Mouse (Mus musculus) embryonic facial prominence, embryonic 10.5 days (tissue): ENCODE results near the gene Slit3. TPM values are rescaled to one million over a fixed set of nuclear protein-coding genes. Genes with fewer than 3 reads are reported as not detected.

Experiments
- DNase-seq: peaks from one replicate; pipeline ENCODE4 v3.0.0-alpha.2; 2017; ENCODE audit warnings: low spot score
- H3K27ac ChIP-seq: fragments of 300-500 bp; sonication (generic); replicated peaks from 2 replicates; pipeline ENCODE4 v1.5.1; 2016; ENCODE audit warnings: mild to moderate bottlenecking
- H3K27me3 ChIP-seq: fragments of 300-500 bp; sonication (generic); replicated peaks from 2 replicates; pipeline ENCODE4 v1.6.1; 2016; ENCODE audit warnings: low read depth, mild to moderate bottlenecking; ENCODE audit not compliant: poor library complexity, severe bottlenecking
- H3K36me3 ChIP-seq: fragments of 300-500 bp; sonication (generic); replicated peaks from 2 replicates; pipeline ENCODE4 v1.6.1; 2016; ENCODE audit warnings: mild to moderate bottlenecking, moderate library complexity
- H3K4me1 ChIP-seq: fragments of 300-500 bp; sonication (generic); 2 replicates; pipeline ENCODE4 v1.6.1; 2016
- H3K4me3 ChIP-seq: fragments of 300-500 bp; sonication (generic); 2 replicates; pipeline ENCODE4 v1.5.1; 2016; ENCODE audit warnings: mild to moderate bottlenecking, moderate library complexity
- H3K9me3 ChIP-seq: fragments of 300-500 bp; sonication (generic); 2 replicates; pipeline ENCODE4 v1.6.1; 2016; ENCODE audit warnings: mild to moderate bottlenecking
- WGBS: fragments of 180-500 bp; shearing (Covaris S2); methylation state at CpG from one replicate; pipeline ENCODE4 v1.1.7; 2016; 5-methylcytosine and 5-hydroxymethylcytosine counted together
- polyA plus RNA-seq: library from polyadenylated mRNA; unstranded; fragments of >200 nt; fragmentation: Nextera tagmentation; extraction: Ambion mirVana; gene quantifications from 2 replicates; pipeline ENCODE4 v1.2.1, GENCODE M21; 2016

The Slit3 gene
- polyA plus RNA-seq, 1 experiment from 2014 or later, result 12.6 TPM

GRCm38 (mm10) chr11:35379407-35379806, 258.4 kb downstream of the Slit3 start:
- Histone ChIP-seq H3K4me1 (peaks cover 34% of the 10 kb centered on the region), H3K27me3 (no peaks in the 10 kb centered on the region)
- DNase-seq, result no peak

DNA sequence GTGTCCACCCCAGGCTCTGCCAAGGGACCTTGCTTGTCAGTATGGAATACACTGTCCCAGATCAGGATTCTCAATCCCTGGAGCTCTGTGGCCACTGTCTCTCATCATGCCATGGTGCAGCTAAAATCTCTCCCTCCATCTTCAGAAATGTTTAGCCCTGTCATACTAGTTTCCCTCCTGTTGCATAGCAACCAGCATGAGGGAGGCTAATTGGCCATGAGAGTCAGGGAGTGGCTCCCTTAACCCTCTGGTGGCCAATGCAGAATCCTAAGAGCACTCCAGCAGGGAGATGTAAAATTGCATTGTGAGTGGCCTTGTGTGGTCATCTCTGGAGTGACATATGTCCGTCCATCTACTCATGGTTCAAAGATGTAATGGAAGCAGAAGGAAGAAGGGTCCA, 259.7 kb downstream of the Slit3 start:
- no peak for DNase-seq
- Histone ChIP-seq H3K27ac (no peak overlapping the region), H3K27me3 (no peaks in the 10 kb centered on the region), H3K36me3 (no peaks in the 10 kb centered on the region), H3K4me3 (no peak overlapping the region), H3K4me1 (peaks cover 43% of the 10 kb centered on the region), H3K9me3 (no peaks in the 10 kb centered on the region)
- 84% methylated on average over 1 of the region's 1 CpGs for WGBS

More at GRCm38 (mm10) chr11:35379407-35379806, 258.4 kb downstream of the Slit3 start:
- Histone ChIP-seq H3K4me3 (no peak overlapping the region), H3K36me3 (no peaks in the 10 kb centered on the region), H3K9me3 (no peaks in the 10 kb centered on the region), H3K27ac (no peak overlapping the region)
- WGBS, result 86% methylated on average over 7 of the region's 7 CpGs

DNA sequence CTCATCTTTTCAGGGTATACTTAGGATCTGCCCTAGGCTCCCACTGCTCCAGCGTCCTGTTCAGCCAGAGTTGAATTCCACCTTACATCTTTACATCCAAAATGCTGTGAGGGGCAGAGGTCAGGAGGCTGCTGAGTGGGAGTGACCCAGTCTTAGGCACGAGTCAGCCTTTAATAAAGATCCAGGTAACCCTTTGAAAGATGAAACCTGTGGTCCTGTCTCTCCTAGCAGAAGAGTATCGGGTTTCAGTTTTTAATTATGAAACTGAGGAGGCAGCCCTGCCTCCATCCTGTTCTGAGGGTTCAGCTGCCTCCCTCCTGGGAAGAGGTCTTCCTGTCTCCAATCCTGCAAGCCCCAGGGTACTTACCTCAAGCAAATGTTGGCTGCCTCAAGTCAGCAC, 264.4 kb downstream of the Slit3 start:
- Histone ChIP-seq H3K27ac (peak overlapping the region; percentile 75), H3K36me3 (no peaks in the 10 kb centered on the region), H3K27me3 (no peaks in the 10 kb centered on the region), H3K4me1 (peaks cover 75% of the 10 kb centered on the region), H3K9me3 (no peaks in the 10 kb centered on the region), H3K4me3 (no peak overlapping the region)
- peak; percentile 42 for DNase-seq
- WGBS, result 18% methylated on average over 3 of the region's 3 CpGs

GRCm38 (mm10) chr11:35387826-35388225, 266.8 kb downstream of the Slit3 start:
- WGBS, result 71% methylated on average over 10 of the region's 10 CpGs
- Histone ChIP-seq H3K4me1 (peaks cover 83% of the 10 kb centered on the region), H3K9me3 (no peaks in the 10 kb centered on the region), H3K27ac (peak overlapping the region; percentile 82), H3K4me3 (no peak overlapping the region), H3K36me3 (no peaks in the 10 kb centered on the region), H3K27me3 (no peaks in the 10 kb centered on the region)
- no peak for DNase-seq

DNA sequence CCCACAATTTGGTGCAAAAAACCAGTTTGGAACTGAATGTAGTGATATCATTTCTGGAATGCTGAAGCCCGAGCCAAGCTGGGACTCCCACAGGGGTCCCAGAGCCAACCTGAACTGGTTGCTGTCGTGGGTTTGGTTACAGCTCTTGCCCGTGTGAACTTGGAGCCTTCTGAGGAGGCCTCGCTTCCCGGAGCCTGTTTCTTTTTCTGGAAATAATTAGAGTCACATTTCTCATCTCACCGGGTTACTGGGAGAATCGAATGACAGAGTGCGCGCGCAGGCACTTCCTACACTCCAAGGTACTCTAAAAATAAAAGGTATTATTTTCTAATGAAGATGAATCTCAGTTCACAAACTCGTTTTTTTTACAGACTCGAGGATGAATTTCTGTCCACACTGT, 267.4 kb downstream of the Slit3 start:
- Histone ChIP-seq H3K27ac (peak overlapping the region; percentile 82), H3K4me3 (no peak overlapping the region), H3K4me1 (peaks cover 83% of the 10 kb centered on the region), H3K9me3 (no peaks in the 10 kb centered on the region), H3K27me3 (no peaks in the 10 kb centered on the region), H3K36me3 (no peaks in the 10 kb centered on the region)
- 34% methylated on average over 12 of the region's 12 CpGs for WGBS
- peak; percentile 77 for DNase-seq

- 82% methylated on average over 7 of the region's 7 CpGs for WGBS
- Histone ChIP-seq H3K4me1 (peaks cover 81% of the 10 kb centered on the region), H3K9me3 (no peaks in the 10 kb centered on the region), H3K27me3 (no peaks in the 10 kb centered on the region), H3K27ac (peak overlapping the region; percentile 63), H3K4me3 (no peak overlapping the region), H3K36me3 (no peaks in the 10 kb centered on the region)
- DNase-seq, result no peak
Observed at GRCm38 (mm10) chr11:35389341-35389740, 268.3 kb downstream of the Slit3 start.

DNA sequence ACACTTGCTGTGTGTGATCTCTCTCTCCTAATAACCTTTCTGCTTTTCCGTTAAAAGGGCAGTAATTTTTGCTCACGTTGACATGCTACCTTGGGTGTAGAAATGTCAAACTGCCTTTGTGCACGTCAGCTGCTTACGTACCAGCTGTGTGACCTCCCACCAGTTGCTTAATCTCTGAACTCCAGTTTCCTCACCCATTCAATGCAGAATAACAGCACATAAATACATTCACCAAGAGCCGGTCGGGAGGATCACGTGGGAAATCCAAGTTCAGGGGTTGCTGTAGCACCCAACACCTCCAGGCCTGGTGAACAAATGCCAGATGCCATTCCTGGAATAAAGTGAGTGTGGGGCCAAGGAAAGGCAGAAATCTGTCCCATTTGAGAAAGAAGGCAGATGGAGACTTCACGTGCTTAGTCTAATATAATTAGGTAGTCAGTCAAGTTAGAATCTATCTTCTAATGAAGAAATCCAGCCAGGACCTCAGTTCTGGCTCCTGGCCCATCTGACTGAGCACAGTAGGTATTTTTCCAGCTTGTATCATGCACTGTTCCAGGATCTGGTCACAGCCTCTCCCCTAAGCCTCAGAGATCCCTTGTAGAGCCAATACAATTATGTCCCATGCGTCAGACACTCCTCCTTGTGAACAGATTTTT, 268.9 kb downstream of the Slit3 start:
- WGBS, result 77% methylated on average over 9 of the region's 9 CpGs
- Histone ChIP-seq H3K9me3 (no peaks in the 10 kb centered on the region), H3K4me1 (peaks cover 78% of the 10 kb centered on the region), H3K27me3 (no peaks in the 10 kb centered on the region), H3K27ac (0 out of 2 replicates have a peak overlapping the region, but pooled peaks have one; percentile 63), H3K36me3 (no peaks in the 10 kb centered on the region), H3K4me3 (no peak overlapping the region)
- no peak for DNase-seq

DNA sequence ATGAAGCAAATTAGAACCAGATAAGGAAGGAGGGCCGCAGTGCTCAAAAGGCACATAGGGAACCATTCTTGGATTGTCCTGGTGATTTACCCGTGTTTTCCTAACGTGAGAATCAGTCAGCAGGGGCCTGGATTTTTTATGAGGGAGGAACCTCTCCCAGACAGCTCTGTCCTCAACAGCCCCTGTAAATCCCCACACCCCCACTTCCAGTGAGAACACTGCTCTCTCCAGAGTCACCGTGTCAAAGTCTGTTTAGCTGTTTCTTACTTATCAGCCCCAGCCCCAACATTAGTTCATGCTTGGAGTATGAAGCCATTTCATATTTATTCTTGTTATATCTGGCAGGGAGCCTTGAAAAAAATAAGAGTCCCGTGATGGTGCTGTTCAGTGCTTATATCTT, 272.8 kb downstream of the Slit3 start:
- H3K27ac ChIP-seq, result no peak overlapping the region

DNA sequence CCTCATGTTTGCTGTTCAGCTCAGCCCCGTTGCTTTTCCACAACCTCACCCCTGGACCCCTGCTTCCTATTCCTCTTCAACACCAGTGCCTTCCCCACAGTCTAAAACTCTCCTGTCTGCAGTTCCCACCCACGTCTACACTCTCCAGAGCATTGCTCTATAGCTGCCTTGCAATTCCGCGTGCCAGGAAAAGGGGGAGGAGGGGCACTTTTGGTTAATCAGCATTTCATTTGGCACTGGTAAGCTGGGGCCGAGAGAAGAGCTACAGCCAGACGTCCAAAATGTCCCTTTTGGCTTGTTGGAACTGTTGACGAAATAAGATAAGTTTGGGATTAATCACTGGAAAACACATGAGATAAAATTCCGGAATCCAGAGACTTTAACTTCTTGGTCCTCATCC, 274.4 kb downstream of the Slit3 start:
- no peaks in the 10 kb centered on the region for H3K27me3 ChIP-seq
- 71% methylated on average over 8 of the region's 8 CpGs for WGBS

More for the DNA sequence above, 272.8 kb downstream of the Slit3 start:
- no peak for DNase-seq
- WGBS, result 64% methylated on average over 5 of the region's 5 CpGs
- Histone ChIP-seq H3K4me3 (no peak overlapping the region), H3K36me3 (no peaks in the 10 kb centered on the region), H3K9me3 (no peaks in the 10 kb centered on the region), H3K4me1 (peaks cover 48% of the 10 kb centered on the region), H3K27me3 (no peaks in the 10 kb centered on the region)

DNA sequence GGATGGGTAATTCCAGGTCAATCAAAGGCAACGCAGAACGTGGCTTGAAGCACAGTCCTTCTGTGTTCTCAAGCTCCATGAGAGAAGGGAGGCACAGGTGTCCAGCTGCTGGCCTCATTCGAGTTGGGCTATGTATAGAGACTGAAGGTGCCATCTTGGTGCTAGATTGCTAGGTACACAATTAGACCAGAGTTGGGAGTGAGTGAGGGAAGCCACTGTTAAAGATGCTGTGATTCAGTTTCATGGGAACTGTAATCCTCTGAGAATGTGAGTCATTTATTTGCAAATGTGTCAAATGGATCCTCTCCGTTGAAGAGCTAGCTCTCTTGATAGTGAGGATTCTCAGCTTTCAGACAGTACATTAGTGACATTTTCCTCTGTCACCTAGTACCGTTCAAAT, 277.3 kb downstream of the Slit3 start:
- 0 out of 2 replicates have a peak, but pooled peaks cover 4% of the 10 kb centered on the region for H3K27me3 ChIP-seq
- peaks cover 17% of the 10 kb centered on the region for H3K4me1 ChIP-seq
- no peaks in the 10 kb centered on the region for H3K9me3 ChIP-seq
- H3K4me3 ChIP-seq, result no peak overlapping the region
- 86% methylated on average over 5 of the region's 5 CpGs for WGBS
- no peak overlapping the region for H3K27ac ChIP-seq
- DNase-seq, result no peak
- no peaks in the 10 kb centered on the region for H3K36me3 ChIP-seq

More for the DNA sequence above, 274.4 kb downstream of the Slit3 start:
- H3K4me1 ChIP-seq, result peaks cover 32% of the 10 kb centered on the region
- DNase-seq, result no peak
- H3K27ac ChIP-seq, result no peak overlapping the region
- no peaks in the 10 kb centered on the region for H3K9me3 ChIP-seq
- H3K36me3 ChIP-seq, result no peaks in the 10 kb centered on the region
- no peak overlapping the region for H3K4me3 ChIP-seq

DNA sequence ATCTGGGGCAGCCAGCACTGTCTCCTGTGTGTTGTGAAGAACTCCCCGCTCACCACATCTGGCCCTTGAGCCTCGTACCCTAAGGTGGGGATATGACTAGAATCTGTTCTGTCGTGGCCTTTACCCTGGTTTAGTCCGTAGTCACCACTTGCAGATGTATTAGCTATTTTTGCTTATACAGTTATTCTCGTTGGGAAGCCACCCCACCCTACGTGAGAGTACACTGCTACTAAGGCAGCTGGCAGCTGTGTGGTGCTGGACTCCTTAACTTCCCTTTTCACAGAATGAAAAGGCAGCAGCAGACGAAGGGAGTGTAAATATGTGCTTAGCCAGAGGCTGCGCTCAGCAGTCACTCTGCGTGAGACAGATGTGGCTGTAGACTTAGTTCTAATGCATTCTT, 282.5 kb downstream of the Slit3 start:
- Histone ChIP-seq H3K4me3 (no peak overlapping the region), H3K27me3 (peaks cover 33% of the 10 kb centered on the region), H3K4me1 (peaks cover 27% of the 10 kb centered on the region), H3K27ac (0 out of 2 replicates have a peak overlapping the region, but pooled peaks have one; percentile 4), H3K36me3 (no peaks in the 10 kb centered on the region), H3K9me3 (no peaks in the 10 kb centered on the region)
- DNase-seq, result no peak
- WGBS, result 86% methylated on average over 9 of the region's 9 CpGs

- Histone ChIP-seq H3K36me3 (no peaks in the 10 kb centered on the region), H3K9me3 (no peaks in the 10 kb centered on the region), H3K4me3 (no peak overlapping the region), H3K4me1 (peaks cover 27% of the 10 kb centered on the region), H3K27me3 (peaks cover 33% of the 10 kb centered on the region), H3K27ac (no peak overlapping the region; the same call in 1 of the 2 replicates)
- WGBS, result 21% methylated on average over 3 of the region's 3 CpGs
- no peak for DNase-seq
Observed at GRCm38 (mm10) chr11:35406045-35406444, 285.0 kb downstream of the Slit3 start.

GRCm38 (mm10) chr11:35406522-35406921, 285.5 kb downstream of the Slit3 start:
- Histone ChIP-seq H3K27me3 (peaks cover 33% of the 10 kb centered on the region), H3K4me1 (peaks cover 27% of the 10 kb centered on the region)
- 61% methylated on average over 6 of the region's 6 CpGs for WGBS

More at GRCm38 (mm10) chr11:35406522-35406921, 285.5 kb downstream of the Slit3 start:
- H3K9me3 ChIP-seq, result no peaks in the 10 kb centered on the region
- H3K4me3 ChIP-seq, result no peak overlapping the region
- no peak for DNase-seq
- no peaks in the 10 kb centered on the region for H3K36me3 ChIP-seq
- H3K27ac ChIP-seq, result no peak overlapping the region
